Mouse (Mus musculus): ENCODE data around the gene Rnf185. TPM values are rescaled to one million over a fixed set of nuclear protein-coding genes. Genes with fewer than 3 reads are reported as not detected.

Rnf185 gene
- total RNA-seq, 2 experiments from 2014 or later: 26.9 to 27.5 TPM

GRCm38 (mm10) chr11:3404287-3405047 lies 47.7 kb downstream of the Rnf185 start:
- intact Hi-C loops (cut with DNase I): loop anchor here (5.0 kb wide), 1 partner anchor 32 kb away; no protein-coding TSS in a partner anchor
- DNase-seq (ENCODE audit: low spot score in 2 of 2): no peak

- no peak for DNase-seq (ENCODE audit: low spot score in 2 of 2)
- intact Hi-C loops (cut with DNase I): no loop called here
Measured at GRCm38 (mm10) chr11:3403024-3403423, 49.1 kb downstream of the Rnf185 start.

- intact Hi-C loops (cut with DNase I): no loop called here
- no peak for DNase-seq (ENCODE audit: low spot score in 2 of 2)
Measured at GRCm38 (mm10) chr11:3398318-3398717, 53.8 kb downstream of the Rnf185 start.

GRCm38 (mm10) chr11:3396562-3396961 lies 55.6 kb downstream of the Rnf185 start:
- intact Hi-C loops (cut with DNase I): no loop called here
- no peak for DNase-seq (ENCODE audit: low spot score in 2 of 2)

GRCm38 (mm10) chr11:3396091-3396490 lies 56.1 kb downstream of the Rnf185 start:
- DNase-seq (ENCODE audit: low spot score in 2 of 2): no peak
- intact Hi-C loops (cut with DNase I): no loop called here

- DNase-seq (ENCODE audit: low spot score in 2 of 2): no peak
- intact Hi-C loops (cut with DNase I): no loop called here
Measured at GRCm38 (mm10) chr11:3394520-3394919, 57.6 kb downstream of the Rnf185 start.

- intact Hi-C loops (cut with DNase I): no loop called here
- DNase-seq (ENCODE audit: low spot score in 2 of 2): no peak
Measured at GRCm38 (mm10) chr11:3392526-3392925, 59.6 kb downstream of the Rnf185 start.

GRCm38 (mm10) chr11:3390789-3391188 lies 61.4 kb downstream of the Rnf185 start:
- intact Hi-C loops (cut with DNase I): no loop called here

GRCm38 (mm10) chr11:3389996-3390395 lies 62.2 kb downstream of the Rnf185 start:
- no peak for DNase-seq (ENCODE audit: low spot score in 2 of 2)
- intact Hi-C loops (cut with DNase I): loop anchor here (5.0 kb wide), 1 partner anchor 62 kb away; the partner anchor contains the start of gene Rnf185

More at GRCm38 (mm10) chr11:3390789-3391188, 61.4 kb downstream of the Rnf185 start:
- no peak for DNase-seq (ENCODE audit: low spot score in 2 of 2)

- no peak for DNase-seq (ENCODE audit: low spot score in 2 of 2)
- intact Hi-C loops (cut with DNase I): loop anchor here (1.0 to 5.0 kb wide), 2 partner anchors 22 to 65 kb away; partner anchors contain the start of genes Limk2 and Rnf185
Measured at GRCm38 (mm10) chr11:3387482-3388196, 64.5 kb downstream of the Rnf185 start.

- DNase-seq (ENCODE audit: low spot score in 2 of 2): peak; percentile 80 to 81
- intact Hi-C loops (cut with DNase I): loop anchor here (1.0 to 5.0 kb wide), 2 partner anchors 22 to 65 kb away; partner anchors contain the start of genes Limk2 and Rnf185
Measured at GRCm38 (mm10) chr11:3386941-3387368, 65.2 kb downstream of the Rnf185 start.

- intact Hi-C loops (cut with DNase I): no loop called here
Measured at GRCm38 (mm10) chr11:3382602-3383594, 69.3 kb downstream of the Rnf185 start.

GRCm38 (mm10) chr11:3381148-3381814 lies 70.9 kb downstream of the Rnf185 start:
- no peak for DNase-seq (ENCODE audit: low spot score in 2 of 2)
- intact Hi-C loops (cut with DNase I): no loop called here

More at GRCm38 (mm10) chr11:3382602-3383594, 69.3 kb downstream of the Rnf185 start:
- DNase-seq (ENCODE audit: low spot score in 2 of 2): no peak

- no peak for DNase-seq (ENCODE audit: low spot score in 2 of 2)
- intact Hi-C loops (cut with DNase I): no loop called here
Measured at GRCm38 (mm10) chr11:3379427-3379826, 72.7 kb downstream of the Rnf185 start.

GRCm38 (mm10) chr11:3374741-3375140 lies 77.4 kb downstream of the Rnf185 start:
- intact Hi-C loops (cut with DNase I): loop anchor here (5.0 kb wide), 1 partner anchor 33 kb away; the partner anchor contains the start of gene Limk2
- DNase-seq (ENCODE audit: low spot score in 2 of 2): no peak

GRCm38 (mm10) chr11:3374293-3374645 lies 77.9 kb downstream of the Rnf185 start:
- intact Hi-C loops (cut with DNase I): loop anchor here (5.0 kb wide), 1 partner anchor 33 kb away; the partner anchor contains the start of gene Limk2
- no peak for DNase-seq (ENCODE audit: low spot score in 2 of 2)

- no peak for DNase-seq (ENCODE audit: low spot score in 2 of 2)
- intact Hi-C loops (cut with DNase I): loop anchor here (5.0 kb wide), 1 partner anchor 34 kb away; the partner anchor contains the start of gene Limk2
Measured at GRCm38 (mm10) chr11:3373591-3374292, 78.4 kb downstream of the Rnf185 start.

Data from left cerebral cortex, postnatal 36 days (tissue).